Mouse (Mus musculus): ENCODE data around the gene Lrp1. TPM values are rescaled to one million over a fixed set of nuclear protein-coding genes. Genes with fewer than 3 reads are reported as not detected.

The Lrp1 gene
- total RNA-seq, 4 experiments from 2014 or later, result 212 to 271 (median 242) TPM

GRCm38 (mm10) chr10:127615591-127615990, 5.4 kb downstream of the Lrp1 start:
- no peak for DNase-seq

- no peak for DNase-seq
These were observed 5.9 kb downstream of the Lrp1 start for GRCm38 (mm10) chr10:127615034-127615374.

- DNase-seq, result no peak
These were observed 6.5 kb downstream of the Lrp1 start for GRCm38 (mm10) chr10:127614236-127615033.

GRCm38 (mm10) chr10:127612079-127612775, 8.7 kb downstream of the Lrp1 start:
- DNase-seq, result no peak

- DNase-seq, result no peak
These were observed 10.9 kb downstream of the Lrp1 start for GRCm38 (mm10) chr10:127610066-127610415.

GRCm38 (mm10) chr10:127609415-127610065, 11.4 kb downstream of the Lrp1 start:
- DNase-seq, result no peak

- no peak for DNase-seq
These were observed 13.9 kb downstream of the Lrp1 start for GRCm38 (mm10) chr10:127607059-127607458.

GRCm38 (mm10) chr10:127605756-127606155, 15.2 kb downstream of the Lrp1 start:
- DNase-seq, result no peak

- no peak for DNase-seq
These were observed 15.7 kb downstream of the Lrp1 start for GRCm38 (mm10) chr10:127605251-127605547.

GRCm38 (mm10) chr10:127604465-127605250, 16.3 kb downstream of the Lrp1 start:
- DNase-seq, result peak; percentile 63

GRCm38 (mm10) chr10:127603437-127604371, 17.2 kb downstream of the Lrp1 start:
- no peak for DNase-seq

- DNase-seq, result no peak
These were observed 18.8 kb downstream of the Lrp1 start for GRCm38 (mm10) chr10:127602194-127602593.

GRCm38 (mm10) chr10:127599779-127600541, 21.0 kb downstream of the Lrp1 start:
- peak; percentile 76 for DNase-seq

GRCm38 (mm10) chr10:127599252-127599651, 21.7 kb downstream of the Lrp1 start:
- DNase-seq, result no peak

- no peak for DNase-seq
These were observed 22.3 kb downstream of the Lrp1 start for GRCm38 (mm10) chr10:127598607-127599006.

- DNase-seq, result no peak
These were observed 23.5 kb downstream of the Lrp1 start for GRCm38 (mm10) chr10:127597311-127597901.

- peak; percentile 50 for DNase-seq
These were observed 24.5 kb downstream of the Lrp1 start for GRCm38 (mm10) chr10:127596321-127596941.

GRCm38 (mm10) chr10:127594930-127595715, 25.8 kb downstream of the Lrp1 start:
- no peak for DNase-seq

- DNase-seq, result no peak
These were observed 26.5 kb downstream of the Lrp1 start for GRCm38 (mm10) chr10:127594405-127594804.
